Mouse (Mus musculus): ENCODE results near the gene Pnpla8. TPM values are rescaled to one million over a fixed set of nuclear protein-coding genes. Genes with fewer than 3 reads are reported as not detected.
"Not testable (repeated sequence)": the region's sequence is repeated elsewhere in the genome, so short reads cannot be mapped to it uniquely, and the experiment has no call there.

The Pnpla8 gene
- polyA plus RNA-seq (2012) = 8.7 and 12.6 TPM in 2 replicates

GRCm38 (mm10) chr12:44221070-44221469 lies at the start of gene Pnpla8:
TSS of gene Pnpla8 (plus strand) at chr12:44221370.
- TF ChIP-seq GATA1 (IDR thresholded peaks at IDR 0.05; ENCODE audit: low read length) = not testable (repeated sequence)

GRCm38 (mm10) chr12:44176331-44177037 lies 44.7 kb upstream of the Pnpla8 start:
- no peak for TF ChIP-seq GATA1 (IDR thresholded peaks at IDR 0.05; ENCODE audit: low read length)

- TF ChIP-seq GATA1 (IDR thresholded peaks at IDR 0.05; ENCODE audit: low read length) = no peak
These were observed 44.2 kb upstream of the Pnpla8 start for GRCm38 (mm10) chr12:44177038-44177355.

GRCm38 (mm10) chr12:44181081-44181982 lies 39.8 kb upstream of the Pnpla8 start:
- no peak for TF ChIP-seq GATA1 (IDR thresholded peaks at IDR 0.05; ENCODE audit: low read length)

- no peak for TF ChIP-seq GATA1 (IDR thresholded peaks at IDR 0.05; ENCODE audit: low read length)
These were observed 23.2 kb upstream of the Pnpla8 start for GRCm38 (mm10) chr12:44197873-44198525.

DNA sequence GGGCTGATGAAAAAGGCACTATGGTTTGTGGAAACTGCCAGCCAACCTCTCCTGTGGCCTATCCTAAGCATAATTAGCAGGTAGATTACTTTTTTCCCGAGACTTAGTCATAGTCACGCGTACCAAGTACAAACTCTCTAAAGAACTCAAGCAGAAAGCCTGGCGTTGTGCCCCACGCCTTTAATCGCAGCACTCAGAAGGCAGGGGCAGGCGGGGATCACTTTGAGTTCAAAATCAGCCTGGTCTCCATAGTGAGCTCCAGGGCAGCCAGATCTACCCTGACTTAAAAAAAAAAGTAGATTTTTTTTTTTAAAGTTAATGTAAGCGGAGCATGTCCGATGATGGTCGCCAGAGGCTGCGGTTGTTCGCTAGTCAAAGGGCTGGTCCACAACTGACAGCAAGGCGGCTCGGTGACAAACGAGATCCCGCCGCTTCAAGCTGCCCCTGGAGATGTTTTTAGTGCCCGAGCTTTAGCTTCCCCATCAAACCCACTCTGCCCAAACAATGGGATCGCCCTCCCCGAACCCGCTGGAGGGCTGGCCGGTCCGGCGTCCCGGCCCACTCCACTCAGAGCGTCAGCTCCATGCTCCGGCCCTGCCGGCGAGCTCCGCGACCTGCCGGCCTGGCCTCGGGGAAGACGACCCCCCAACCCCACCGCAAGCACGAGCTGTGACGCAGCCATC lies 11.9 kb upstream of the Pnpla8 start:
- no peak for TF ChIP-seq GATA1 (IDR thresholded peaks at IDR 0.05; ENCODE audit: low read length)

GRCm38 (mm10) chr12:44209824-44210752 lies 11.1 kb upstream of the Pnpla8 start, which contains the start of gene Dnajb9:
TSS of gene Dnajb9 (minus strand) at chr12:44210326.
- TF ChIP-seq GATA1 (IDR thresholded peaks at IDR 0.05; ENCODE audit: low read length) = no peak

- TF ChIP-seq GATA1 (IDR thresholded peaks at IDR 0.05; ENCODE audit: low read length) = no peak
These were observed 9.6 kb upstream of the Pnpla8 start for GRCm38 (mm10) chr12:44211555-44211954.

GRCm38 (mm10) chr12:44221651-44222356 lies 634 bp downstream of the Pnpla8 start:
- TF ChIP-seq GATA1 (IDR thresholded peaks at IDR 0.05; ENCODE audit: low read length) = no peak

GRCm38 (mm10) chr12:44223044-44223443 lies 1.9 kb downstream of the Pnpla8 start:
- no peak for TF ChIP-seq GATA1 (IDR thresholded peaks at IDR 0.05; ENCODE audit: low read length)

DNA sequence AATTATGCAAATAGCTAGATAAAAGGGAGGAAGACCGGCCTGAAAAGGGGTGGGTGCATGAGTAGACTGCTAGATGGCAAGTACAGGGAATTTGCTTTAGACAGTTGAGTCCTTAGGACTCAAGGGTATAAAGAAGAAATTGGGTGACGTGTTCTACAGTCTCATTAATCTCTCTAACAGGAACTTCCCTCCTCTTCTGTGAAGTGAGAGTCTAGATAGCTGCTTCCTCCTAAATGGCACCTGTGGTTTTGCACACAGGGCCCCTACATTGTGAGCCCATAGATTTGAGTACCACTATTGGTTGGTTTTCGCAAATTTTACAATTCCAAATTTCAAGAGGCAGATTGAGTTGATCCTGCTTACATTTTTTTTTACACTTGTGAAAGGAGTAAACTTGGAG lies 3.5 kb downstream of the Pnpla8 start:
- no peak for TF ChIP-seq GATA1 (IDR thresholded peaks at IDR 0.05; ENCODE audit: low read length)

DNA sequence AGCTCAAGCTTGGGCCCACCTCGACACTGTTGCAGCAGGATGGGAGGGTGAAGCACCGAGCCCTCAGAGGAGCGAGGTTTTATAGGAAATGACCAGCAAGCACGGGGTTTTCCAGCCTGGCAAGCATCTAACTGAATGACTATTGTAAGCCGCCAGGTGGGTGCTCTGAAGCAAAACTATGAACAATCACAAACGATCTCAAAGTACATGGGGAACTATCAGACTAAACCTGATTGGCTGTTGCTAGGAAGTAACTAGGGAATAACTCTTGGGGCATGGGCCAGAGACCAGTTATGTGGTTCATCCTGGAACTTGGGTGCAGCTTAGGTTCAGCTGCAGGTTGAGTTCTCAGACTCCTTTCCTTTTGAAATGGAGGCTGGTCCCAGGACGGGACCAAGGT lies 19.9 kb downstream of the Pnpla8 start:
- TF ChIP-seq GATA1 (IDR thresholded peaks at IDR 0.05; ENCODE audit: low read length) = no peak

GRCm38 (mm10) chr12:44242407-44242806 lies 21.2 kb downstream of the Pnpla8 start:
- no peak for TF ChIP-seq GATA1 (IDR thresholded peaks at IDR 0.05; ENCODE audit: low read length)

- no peak for TF ChIP-seq GATA1 (IDR thresholded peaks at IDR 0.05; ENCODE audit: low read length)
These were observed 24.6 kb downstream of the Pnpla8 start for GRCm38 (mm10) chr12:44245739-44246138.
